Mouse (Mus musculus) megakaryocyte, embryonic 14.5 days (primary cell): ENCODE data around the gene Etfbkmt. TPM values are rescaled to one million over a fixed set of nuclear protein-coding genes. Genes with fewer than 3 reads are reported as not detected.
"Not testable (repeated sequence)": the region's sequence is repeated elsewhere in the genome, so short reads cannot be mapped to it uniquely, and the experiment has no call there.

Experiments used
- H3K27me3 ChIP-seq: replicated peaks from 2 replicates; pipeline ENCODE3; 2012; ENCODE audit warnings: inconsistent platforms
- H3K36me3 ChIP-seq: replicated peaks from 2 replicates; pipeline ENCODE3; 2012; ENCODE audit warnings: low read length, inconsistent platforms, mixed read lengths
- H3K4me1 ChIP-seq: 2 replicates; pipeline ENCODE4 v1.6.1; 2012; ENCODE audit warnings: inconsistent platforms
- H3K4me3 ChIP-seq: replicated peaks from 2 replicates; pipeline ENCODE3; 2012; ENCODE audit warnings: moderate library complexity, mild to moderate bottlenecking, inconsistent platforms
- H3K9me3 ChIP-seq: 2 replicates; pipeline ENCODE4 v1.6.1; 2012; ENCODE audit warnings: inconsistent platforms
- FLI1 ChIP-seq: IDR thresholded peaks from 2 replicates; pipeline ENCODE4 v1.6.1; 2012; ENCODE audit warnings: low read length, inconsistent platforms, mixed read lengths
- GATA1 ChIP-seq: IDR thresholded peaks from 3 replicates; pipeline ENCODE4 v1.6.1; 2012; ENCODE audit warnings: mixed read lengths, low read length, inconsistent platforms, borderline replicate concordance
- polyA plus RNA-seq: library from polyadenylated mRNA; stranded (reverse); fragments of >175 nt; gene quantifications from 2 replicates; pipeline ENCODE4 v1.2.3, GENCODE M21; 2012; ENCODE audit warnings: low replicate concordance; ENCODE audit not compliant: insufficient read depth

The Etfbkmt gene
- polyA plus RNA-seq, 1 experiment: 0.64 TPM

- Histone ChIP-seq H3K27me3 (peaks cover 27% of the 10 kb centered on the region), H3K9me3 (0 out of 2 replicates have a peak, but pooled peaks cover 2% of the 10 kb centered on the region), H3K4me1 (peaks cover 18% of the 10 kb centered on the region), H3K4me3 (peak overlapping the region; percentile 94), H3K36me3 (no peaks in the 10 kb centered on the region)
- TF ChIP-seq FLI1 (no peak), GATA1 (no peak)
Measured at GRCm38 (mm10) chr6:149101943-149102243, 37.8 kb upstream of the Etfbkmt start.

GRCm38 (mm10) chr6:149103451-149103850 lies 36.2 kb upstream of the Etfbkmt start:
- Histone ChIP-seq H3K27me3 (peaks cover 27% of the 10 kb centered on the region), H3K4me1 (peaks cover 18% of the 10 kb centered on the region), H3K36me3 (no peaks in the 10 kb centered on the region), H3K9me3 (0 out of 2 replicates have a peak, but pooled peaks cover 4% of the 10 kb centered on the region), H3K4me3 (no peak overlapping the region)
- TF ChIP-seq FLI1 (no peak), GATA1 (no peak)

DNA sequence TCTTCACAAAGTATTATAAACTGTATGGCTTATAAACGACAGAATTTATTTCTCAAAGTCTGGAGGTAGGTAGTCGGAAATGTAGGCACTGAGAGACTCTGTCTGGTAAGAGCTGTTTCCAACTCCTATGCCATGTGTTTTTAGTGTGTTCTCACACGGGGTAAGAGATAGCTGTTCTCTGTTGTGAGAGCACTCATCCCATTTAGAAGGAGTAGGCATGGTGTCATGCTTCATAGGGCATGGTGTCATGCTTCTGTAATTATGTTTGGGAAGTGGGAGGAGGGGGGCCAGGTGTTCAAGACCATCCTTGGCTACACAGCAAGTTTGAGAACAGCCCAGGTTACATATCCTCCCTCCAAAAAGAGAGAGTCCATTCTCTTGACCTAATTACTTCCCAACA lies 32.0 kb upstream of the Etfbkmt start:
- Histone ChIP-seq H3K4me3 (no peak overlapping the region), H3K36me3 (no peaks in the 10 kb centered on the region)
- TF ChIP-seq GATA1: no peak
- TF ChIP-seq FLI1: no peak

DNA sequence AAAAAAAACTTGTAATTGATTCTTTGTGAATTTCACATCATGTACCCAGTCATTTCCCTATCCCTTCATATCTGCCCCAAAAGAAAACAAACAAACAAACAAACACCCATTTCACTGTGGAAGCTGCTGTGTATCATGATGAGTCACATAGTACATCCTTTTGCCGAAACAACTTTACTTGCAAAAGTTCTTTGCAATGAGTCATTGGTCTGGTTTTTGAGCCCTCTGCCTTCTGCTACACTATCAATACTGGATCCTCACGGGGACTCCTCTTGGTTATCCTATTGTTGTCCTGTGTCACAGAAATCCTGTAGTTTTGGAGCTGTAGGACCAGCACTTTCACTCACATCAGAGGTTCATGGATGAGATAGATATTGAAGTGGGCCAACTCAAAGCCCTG lies 30.7 kb upstream of the Etfbkmt start:
- H3K36me3 ChIP-seq: no peaks in the 10 kb centered on the region
- H3K4me1 ChIP-seq: peaks cover 4% of the 10 kb centered on the region; the same call in 1 of the 2 replicates
- TF ChIP-seq FLI1 (no peak), GATA1 (no peak)
- 0 out of 2 replicates have a peak, but pooled peaks cover 4% of the 10 kb centered on the region for H3K9me3 ChIP-seq
- peaks cover 3% of the 10 kb centered on the region for H3K27me3 ChIP-seq
- no peak overlapping the region for H3K4me3 ChIP-seq

More for the DNA sequence above, 32.0 kb upstream of the Etfbkmt start:
- Histone ChIP-seq H3K27me3 (peaks cover 6% of the 10 kb centered on the region), H3K4me1 (peaks cover 4% of the 10 kb centered on the region; the same call in 1 of the 2 replicates), H3K9me3 (0 out of 2 replicates have a peak, but pooled peaks cover 4% of the 10 kb centered on the region)

DNA sequence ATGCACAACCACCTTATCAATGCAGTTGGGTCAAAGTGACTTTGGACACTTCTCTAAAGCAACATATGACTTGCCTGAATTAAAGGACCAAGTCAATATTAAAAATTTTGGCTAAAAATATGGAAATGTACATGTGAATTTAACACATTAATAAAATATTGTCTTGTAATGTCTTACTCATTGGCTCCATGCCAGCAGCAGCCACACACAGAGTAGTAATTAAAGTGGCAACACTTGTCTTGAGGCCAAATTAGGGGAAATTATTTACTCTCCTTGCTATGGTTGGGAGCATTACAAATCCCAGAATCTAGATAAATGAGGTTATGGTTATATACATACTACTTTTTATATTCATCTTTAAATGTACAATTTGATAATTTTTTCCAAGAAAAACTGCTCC lies 22.7 kb upstream of the Etfbkmt start:
- Histone ChIP-seq H3K4me3 (no peak overlapping the region), H3K9me3 (no peaks in the 10 kb centered on the region), H3K27me3 (no peaks in the 10 kb centered on the region), H3K36me3 (no peaks in the 10 kb centered on the region), H3K4me1 (peaks cover 6% of the 10 kb centered on the region; the same call in 1 of the 2 replicates)
- no peak for TF ChIP-seq FLI1
- no peak for TF ChIP-seq GATA1

DNA sequence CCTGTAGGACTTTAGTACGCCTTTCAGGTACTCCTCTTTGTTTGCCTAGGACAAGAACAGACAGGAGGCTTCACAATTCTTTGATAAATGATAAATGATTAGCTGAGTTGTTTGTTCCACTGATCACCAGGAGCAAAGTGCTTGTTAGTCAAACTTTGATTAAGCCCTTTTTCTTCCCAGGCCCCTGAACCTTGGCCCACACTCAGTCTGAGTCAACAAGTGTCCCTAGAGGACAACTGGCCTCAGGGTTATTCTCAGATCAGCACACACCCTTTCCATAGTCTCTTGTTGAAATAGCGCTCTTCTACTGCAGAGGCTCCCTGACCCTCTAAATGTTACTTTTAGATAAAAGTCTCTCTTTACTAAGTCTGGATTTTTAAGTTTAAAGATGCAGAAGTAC lies 20.7 kb upstream of the Etfbkmt start:
- H3K27me3 ChIP-seq: no peaks in the 10 kb centered on the region
- H3K4me1 ChIP-seq: peaks cover 6% of the 10 kb centered on the region; the same call in 1 of the 2 replicates
- H3K4me3 ChIP-seq: no peak overlapping the region
- no peaks in the 10 kb centered on the region for H3K9me3 ChIP-seq
- H3K36me3 ChIP-seq: no peaks in the 10 kb centered on the region
- TF ChIP-seq FLI1 (no peak), GATA1 (no peak)

- Histone ChIP-seq H3K4me1 (peaks cover 10% of the 10 kb centered on the region; the same call in 1 of the 2 replicates), H3K9me3 (no peaks in the 10 kb centered on the region), H3K27me3 (no peaks in the 10 kb centered on the region), H3K36me3 (no peaks in the 10 kb centered on the region), H3K4me3 (no peak overlapping the region)
- TF ChIP-seq GATA1 (no peak), FLI1 (no peak)
Measured at GRCm38 (mm10) chr6:149119853-149120252, 19.8 kb upstream of the Etfbkmt start.

DNA sequence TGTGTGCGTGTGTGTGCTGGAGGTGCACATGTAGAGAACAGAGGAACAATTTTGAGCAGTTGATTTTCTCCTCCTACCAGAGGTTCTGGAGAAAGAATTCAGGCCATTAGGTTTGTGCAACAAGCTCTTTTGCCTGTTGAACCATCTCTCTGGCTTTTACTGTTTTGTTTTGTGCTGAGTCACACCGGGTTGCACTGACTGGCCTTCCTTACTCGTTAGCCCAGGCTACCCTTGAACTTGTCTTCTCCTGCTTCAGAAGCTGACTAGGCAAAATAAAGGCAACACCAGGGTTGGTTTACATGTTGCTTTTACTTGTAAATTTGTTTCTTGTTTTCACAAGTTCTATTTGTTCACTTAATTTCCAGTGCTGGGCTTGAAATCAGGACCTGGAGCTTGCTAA lies 16.6 kb upstream of the Etfbkmt start:
- Histone ChIP-seq H3K4me1 (peaks cover 13% of the 10 kb centered on the region; the same call in 1 of the 2 replicates), H3K4me3 (no peak overlapping the region), H3K36me3 (no peaks in the 10 kb centered on the region), H3K9me3 (no peaks in the 10 kb centered on the region), H3K27me3 (no peaks in the 10 kb centered on the region)
- no peak for TF ChIP-seq FLI1
- no peak for TF ChIP-seq GATA1

DNA sequence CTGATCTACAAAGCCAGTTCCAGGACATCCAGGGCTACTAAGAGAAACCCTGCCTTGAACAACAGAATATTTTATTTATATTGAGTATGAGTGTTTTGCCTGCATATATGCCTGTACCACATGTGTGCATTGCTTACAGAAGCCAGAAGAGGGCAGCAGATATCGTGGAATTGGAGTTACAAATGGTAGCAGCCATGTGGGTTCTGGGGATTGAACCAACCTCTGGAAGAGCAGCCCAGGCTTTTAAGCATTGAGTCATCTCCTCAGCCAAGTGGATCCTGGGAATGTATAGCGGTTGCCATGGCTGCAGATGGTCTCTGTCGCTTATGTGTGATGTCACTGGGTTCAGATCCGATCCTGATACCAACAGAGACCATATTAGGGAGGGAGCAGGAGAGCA lies 13.0 kb upstream of the Etfbkmt start:
- peaks cover 14% of the 10 kb centered on the region; the same call in 1 of the 2 replicates for H3K4me1 ChIP-seq
- H3K27me3 ChIP-seq: no peaks in the 10 kb centered on the region
- H3K4me3 ChIP-seq: no peak overlapping the region
- H3K9me3 ChIP-seq: no peaks in the 10 kb centered on the region
- no peak for TF ChIP-seq GATA1
- no peak for TF ChIP-seq FLI1
- no peaks in the 10 kb centered on the region for H3K36me3 ChIP-seq

GRCm38 (mm10) chr6:149129870-149130269 lies 9.8 kb upstream of the Etfbkmt start, which contains the start of gene Gm10203:
Gene Gm10203, plus strand, starts transcription at chr6:149130170.
- not testable (repeated sequence) for H3K9me3 ChIP-seq, H3K4me3 ChIP-seq, H3K36me3 ChIP-seq, H3K27me3 ChIP-seq
- H3K4me1 ChIP-seq: peaks cover 23% of the 10 kb centered on the region

DNA sequence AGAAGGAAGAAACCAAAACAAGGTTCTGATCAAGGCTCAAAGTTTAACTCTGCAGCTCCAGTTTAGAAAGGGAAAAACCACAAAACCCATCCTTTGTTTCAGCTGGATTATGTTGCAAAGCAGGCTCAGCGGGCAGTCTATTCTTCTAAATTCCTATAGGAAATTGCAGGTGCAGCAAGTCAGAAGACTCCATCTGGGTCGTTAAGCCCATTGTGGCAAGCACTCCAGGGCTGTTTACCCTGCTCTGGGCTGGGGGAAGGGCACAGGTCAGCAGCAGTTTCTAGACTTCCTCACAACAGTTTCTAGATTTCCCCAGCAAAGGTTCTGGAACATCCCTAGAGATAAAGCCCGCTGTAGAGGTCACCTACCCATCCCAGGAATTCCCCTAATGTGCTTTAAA lies 8.5 kb upstream of the Etfbkmt start:
- peaks cover 31% of the 10 kb centered on the region for H3K4me1 ChIP-seq
- H3K9me3 ChIP-seq: no peaks in the 10 kb centered on the region
- no peaks in the 10 kb centered on the region for H3K27me3 ChIP-seq
- H3K4me3 ChIP-seq: no peak overlapping the region
- no peaks in the 10 kb centered on the region for H3K36me3 ChIP-seq
- no peak for TF ChIP-seq FLI1
- no peak for TF ChIP-seq GATA1
